Mouse (Mus musculus) erythroblast, embryonic 14.5 days (primary cell): ENCODE measurements around the gene Celf6. TPM values are rescaled to one million over a fixed set of nuclear protein-coding genes. Genes with fewer than 3 reads are reported as not detected.

Source experiments
- H3K27me3 ChIP-seq: 2 replicates; pipeline ENCODE4 v1.6.1; 2012; ENCODE audit warnings: inconsistent platforms; ENCODE audit not compliant: control insufficient read depth
- H3K36me3 ChIP-seq: 2 replicates; pipeline ENCODE4 v1.6.1; 2012; ENCODE audit warnings: mild to moderate bottlenecking, inconsistent platforms; ENCODE audit not compliant: control insufficient read depth
- H3K4me1 ChIP-seq: 2 replicates; pipeline ENCODE4 v1.6.1; 2012; ENCODE audit warnings: inconsistent platforms; ENCODE audit not compliant: control insufficient read depth
- H3K4me3 ChIP-seq: replicated peaks from 2 replicates; pipeline ENCODE3; 2012; ENCODE audit warnings: moderate library complexity, mild to moderate bottlenecking, inconsistent platforms
- H3K9me3 ChIP-seq: 2 replicates; pipeline ENCODE4 v1.6.1; 2012; ENCODE audit warnings: low read length, inconsistent platforms, mixed read lengths; ENCODE audit not compliant: control insufficient read depth
- GATA1 ChIP-seq: IDR thresholded peaks from 2 replicates; pipeline ENCODE4 v1.6.1; 2012; ENCODE audit warnings: low read length, inconsistent platforms, mixed read lengths
- TAL1 ChIP-seq: IDR thresholded peaks from 3 replicates; pipeline ENCODE4 v1.6.1; 2012; ENCODE audit warnings: low read length, inconsistent platforms, mixed read lengths
- polyA plus RNA-seq: library from polyadenylated mRNA; stranded (reverse); fragments of >175 nt; gene quantifications from 2 replicates; pipeline ENCODE4 v1.2.3, GENCODE M21; 2012

Gene Celf6
- polyA plus RNA-seq, 1 experiment: not detected

DNA sequence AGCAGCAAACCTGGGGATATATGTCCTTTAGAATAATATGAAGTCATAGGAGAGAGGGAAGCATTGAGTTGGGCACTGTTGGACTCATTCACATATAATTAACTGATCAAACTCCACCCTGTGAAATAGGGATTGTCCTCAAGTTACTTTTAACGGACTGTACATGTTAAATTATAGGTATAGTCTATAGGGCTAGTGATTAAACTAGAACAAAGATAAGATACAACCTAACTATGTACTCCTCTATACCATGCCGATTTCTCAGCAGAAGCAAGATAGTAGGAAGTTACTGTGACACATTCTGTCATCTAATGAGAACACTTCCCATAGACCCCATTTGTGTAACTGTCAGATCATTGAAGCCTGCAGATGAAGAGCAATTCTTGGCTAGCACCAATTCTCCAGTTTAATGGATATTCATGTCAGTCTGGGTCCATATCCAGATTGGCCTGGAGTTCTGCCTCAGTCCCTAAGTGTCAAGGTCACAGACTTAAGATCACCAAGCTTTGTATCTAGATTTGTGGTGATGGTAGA lies 76.8 kb downstream of the Celf6 start:
- no peak overlapping the region for H3K4me3 ChIP-seq
- no peaks in the 10 kb centered on the region; the same call in 1 of the 2 replicates for H3K9me3 ChIP-seq
- TF ChIP-seq TAL1 (no peak), GATA1 (no peak)
- H3K27me3 ChIP-seq: peaks cover 51% of the 10 kb centered on the region
- H3K36me3 ChIP-seq: peaks cover 4% of the 10 kb centered on the region; the same call in 1 of the 2 replicates
- H3K4me1 ChIP-seq: peaks cover 40% of the 10 kb centered on the region

DNA sequence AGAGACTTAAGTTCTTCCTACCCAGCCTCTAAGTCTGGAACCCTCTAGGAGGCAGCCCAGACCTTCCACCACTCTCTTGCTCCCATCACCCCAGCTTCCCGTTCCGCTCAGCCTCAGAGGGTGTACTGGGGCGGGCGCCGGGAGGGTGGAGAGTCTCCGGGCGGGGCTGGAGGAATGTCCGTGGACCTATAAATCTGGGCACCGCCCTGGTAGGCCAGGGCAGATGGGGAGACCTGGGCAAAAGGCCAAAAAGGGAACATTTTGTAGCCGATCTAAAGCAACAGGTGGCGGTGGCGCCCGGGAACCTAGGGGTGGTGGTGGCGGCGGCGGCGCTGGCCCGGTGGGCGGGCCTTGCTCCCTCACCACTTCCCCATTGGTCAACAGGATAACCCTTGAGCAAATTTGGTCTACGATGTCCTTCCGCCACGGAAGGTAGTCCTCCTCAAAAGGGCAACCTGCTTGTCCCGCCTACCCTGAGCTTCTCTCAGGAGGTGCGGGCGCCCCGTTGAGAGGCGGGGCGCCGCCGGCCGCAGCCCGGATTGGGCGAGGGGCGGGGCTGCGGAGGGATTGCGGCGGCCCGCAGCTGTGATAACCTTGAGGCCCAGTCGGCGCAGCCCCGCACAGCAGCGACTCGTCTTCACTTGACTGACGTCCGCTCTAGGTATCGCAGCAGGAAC lies 78.4 kb downstream of the Celf6 start, which contains the start of gene Pkm:
Pkm (plus strand) TSS at position 411 of the 677 bp plus-strand sequence.
- peak within 1 kb of the TSS; percentile 68 for H3K4me3 ChIP-seq
- peaks cover 51% of the 10 kb centered on the region for H3K4me1 ChIP-seq
- no peaks in the 10 kb centered on the region for H3K36me3 ChIP-seq
- no peaks in the 10 kb centered on the region; the same call in 1 of the 2 replicates for H3K9me3 ChIP-seq
- TF ChIP-seq GATA1: no peak
- no peak for TF ChIP-seq TAL1
- peaks cover 59% of the 10 kb centered on the region for H3K27me3 ChIP-seq

Other genes starting within 250 kb of the Celf6 start
- 0.09 TPM in 1 of 2 replicates, not detected in the other for gene Bbs4, start 224.4 kb upstream of the Celf6 start, polyA plus RNA-seq
- 2.4 and 3.2 TPM in 2 replicates for gene Arih1, start 91.3 kb upstream of the Celf6 start, polyA plus RNA-seq
- gene Hexa, start 38.4 kb upstream of the Celf6 start, polyA plus RNA-seq: 0.42 and 0.60 TPM in 2 replicates
- gene Tmem202, start 38.1 kb upstream of the Celf6 start, polyA plus RNA-seq: 0.03 TPM in 1 of 2 replicates, not detected in the other
- gene Parp6, start 39.4 kb downstream of the Celf6 start, polyA plus RNA-seq: 0.06 and 0.20 TPM in 2 replicates
- gene Pkm, start 78.5 kb downstream of the Celf6 start, polyA plus RNA-seq: 4.3 and 4.7 TPM in 2 replicates
- not detected in 2 replicates for gene Gramd2, start 102.2 kb downstream of the Celf6 start, polyA plus RNA-seq
- gene Senp8, start 172.8 kb downstream of the Celf6 start, polyA plus RNA-seq: 0.01 and 0.04 TPM in 2 replicates
- 0.02 and 0.03 TPM in 2 replicates for gene Myo9a, start 173.0 kb downstream of the Celf6 start, polyA plus RNA-seq